Mouse (Mus musculus) heart, postnatal 0 days (tissue): ENCODE results near the gene Ubr1.

ENCODE experiments used
- CTCF ChIP-seq: IDR thresholded peaks from 2 replicates; pipeline ENCODE4 v1.5.1; 2016; ENCODE audit warnings: antibody characterized with exemption, control low read depth, low read depth
- EP300 ChIP-seq: IDR thresholded peaks from 2 replicates; pipeline ENCODE4 v1.6.1; 2016; ENCODE audit warnings: antibody characterized with exemption, low read depth

DNA sequence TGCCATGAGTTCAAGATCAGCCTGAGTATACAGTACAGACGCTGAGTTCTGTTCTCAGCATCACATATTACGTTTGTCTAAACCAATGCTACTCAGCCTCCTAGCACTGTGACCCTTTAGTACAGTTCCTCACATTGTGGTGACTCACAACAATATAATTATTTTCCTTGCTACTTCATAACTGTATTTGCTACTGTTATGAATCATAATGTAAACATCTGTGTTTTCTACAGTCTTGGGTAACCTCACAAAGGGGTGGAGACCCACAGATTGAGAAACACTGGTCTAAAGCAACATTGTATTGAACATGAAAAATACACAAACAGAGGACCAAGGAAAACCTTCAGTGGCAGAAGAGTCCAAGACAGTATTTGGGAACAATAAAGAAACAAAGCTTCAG, 11.2 kb downstream of the Ubr1 start:
- TF ChIP-seq EP300 (no peak), CTCF (no peak)
